Mouse (Mus musculus) ES-Bruce4 (cell line): ENCODE results near the gene Urb2.

Source experiments
- CTCF ChIP-seq: IDR thresholded peaks from one replicate; pipeline ENCODE4 v1.8.1; 2011; ENCODE audit warnings: low read depth, low read length
- EP300 ChIP-seq: IDR thresholded peaks from 2 replicates; pipeline ENCODE4 v1.6.1; 2011; ENCODE audit warnings: low read depth, low read length; ENCODE audit not compliant: insufficient read depth
- POLR2A ChIP-seq: IDR thresholded peaks from one replicate; pipeline ENCODE4 v1.8.1; 2011; ENCODE audit warnings: low read length; ENCODE audit not compliant: insufficient read depth

- no peak for TF ChIP-seq POLR2A
- no peak for TF ChIP-seq CTCF
- TF ChIP-seq EP300: no peak
Observed at GRCm38 (mm10) chr8:124070363-124071324, 49.3 kb downstream of the Urb2 start.
